Mouse (Mus musculus) embryonic facial prominence, embryonic 12.5 days (tissue): ENCODE data around the gene Fpr-rs7. TPM values are rescaled to one million over a fixed set of nuclear protein-coding genes. Genes with fewer than 3 reads are reported as not detected.

ENCODE experiments used
- ATAC-seq: fragments of 200-750 bp; cut with Nextera tagmentation; 2 replicates; pipeline ENCODE4 v1.8.0; 2017; ENCODE audit not compliant: insufficient number of reproducible peaks, insufficient read depth, low FRiP score, low TSS enrichment
- H3K27ac ChIP-seq: fragments of 300-500 bp; sonication (generic); 2 replicates; pipeline ENCODE4 v1.5.1; 2016; ENCODE audit warnings: mild to moderate bottlenecking
- H3K27me3 ChIP-seq: fragments of 300-500 bp; sonication (generic); 2 replicates; pipeline ENCODE4 v1.6.1; 2016; ENCODE audit warnings: mild to moderate bottlenecking, moderate library complexity
- H3K36me3 ChIP-seq: fragments of 300-500 bp; sonication (generic); 2 replicates; pipeline ENCODE4 v1.6.1; 2016; ENCODE audit warnings: mild to moderate bottlenecking
- H3K4me1 ChIP-seq: fragments of 300-500 bp; sonication (generic); 2 replicates; pipeline ENCODE4 v1.6.1; 2016
- H3K4me2 ChIP-seq: fragments of 300-500 bp; sonication (generic); replicated peaks from 2 replicates; pipeline ENCODE4 v1.6.1; 2016; ENCODE audit warnings: mild to moderate bottlenecking, moderate library complexity
- H3K4me3 ChIP-seq: fragments of 300-500 bp; sonication (generic); 2 replicates; pipeline ENCODE4 v1.5.1; 2016; ENCODE audit warnings: mild to moderate bottlenecking
- H3K9ac ChIP-seq: fragments of 300-500 bp; sonication (generic); 2 replicates; pipeline ENCODE4 v1.6.1; 2016; ENCODE audit warnings: mild to moderate bottlenecking, moderate library complexity
- H3K9me3 ChIP-seq: fragments of 300-500 bp; sonication (generic); 2 replicates; pipeline ENCODE4 v1.6.1; 2016; ENCODE audit warnings: mild to moderate bottlenecking, moderate library complexity
- WGBS: fragments of 180-500 bp; shearing (Covaris S2); methylation state at CpG from one replicate; pipeline ENCODE4 v1.1.7; 2016; 5-methylcytosine and 5-hydroxymethylcytosine counted together
- polyA plus RNA-seq: library from polyadenylated mRNA; unstranded; fragments of >200 nt; fragmentation: Nextera tagmentation; extraction: Ambion mirVana; gene quantifications from 2 replicates; pipeline ENCODE4 v1.2.1, GENCODE M21; 2016

Fpr-rs7 gene
- not detected in 2 replicates for polyA plus RNA-seq

DNA sequence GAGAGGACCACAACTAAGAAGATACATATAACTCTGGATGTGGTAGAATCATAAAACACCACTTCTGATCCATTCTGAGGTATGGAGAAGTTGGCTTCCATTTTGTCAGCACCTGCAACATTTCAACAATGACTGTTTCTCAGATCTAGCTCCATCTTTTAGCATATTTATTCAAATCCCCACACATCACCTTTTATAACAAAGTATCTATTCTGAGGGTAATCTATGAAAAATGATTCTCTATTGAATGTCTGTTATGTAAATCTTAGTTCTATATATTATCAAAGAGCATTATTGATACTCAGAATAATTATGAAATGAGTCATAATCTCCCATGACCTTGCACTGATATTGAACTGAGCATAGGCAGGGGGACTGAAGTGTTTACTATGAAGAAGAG, at the start of gene Fpr-rs7:
Fpr-rs7 (minus strand) TSS at position 101 of the 400 bp plus-strand sequence.
- Histone ChIP-seq H3K4me2 (no peak within 1 kb of the TSS), H3K27ac (no peak within 1 kb of the TSS), H3K9ac (no peak within 1 kb of the TSS), H3K4me3 (no peak within 1 kb of the TSS), H3K9me3 (peaks cover 18% of the 10 kb centered on the region; the same call in 1 of the 2 replicates), H3K4me1 (no peaks in the 10 kb centered on the region), H3K27me3 (no peaks in the 10 kb centered on the region), H3K36me3 (no peaks in the 10 kb centered on the region)
- ATAC-seq = no peak

DNA sequence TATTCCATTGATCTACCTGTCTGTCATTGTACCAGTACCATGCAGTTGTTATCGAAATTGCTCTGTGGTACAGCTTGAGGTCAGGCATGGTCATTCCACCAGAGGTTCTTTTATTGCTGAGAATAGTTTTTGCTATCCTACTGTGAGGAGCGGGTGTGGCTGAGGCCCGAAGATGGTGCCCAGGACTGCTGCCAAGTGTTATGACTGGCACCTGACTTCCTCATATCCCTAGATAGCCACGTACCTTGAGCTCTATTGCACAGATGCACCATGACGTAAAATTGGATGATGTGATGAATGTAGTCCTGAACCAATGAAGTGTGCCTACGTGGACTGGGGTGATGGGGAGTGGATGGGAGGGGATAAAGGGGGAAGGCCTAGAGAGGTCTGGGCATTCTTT, 39.9 kb downstream of the Fpr-rs7 start:
- no peak for ATAC-seq
- Histone ChIP-seq H3K36me3 (no peaks in the 10 kb centered on the region), H3K9ac (no peak overlapping the region), H3K9me3 (0 out of 2 replicates have a peak, but pooled peaks cover 4% of the 10 kb centered on the region), H3K4me2 (no peak overlapping the region), H3K4me1 (no peaks in the 10 kb centered on the region), H3K27me3 (no peaks in the 10 kb centered on the region), H3K4me3 (no peak overlapping the region), H3K27ac (no peak overlapping the region)
- 84% methylated on average over 6 of the region's 6 CpGs for WGBS

DNA sequence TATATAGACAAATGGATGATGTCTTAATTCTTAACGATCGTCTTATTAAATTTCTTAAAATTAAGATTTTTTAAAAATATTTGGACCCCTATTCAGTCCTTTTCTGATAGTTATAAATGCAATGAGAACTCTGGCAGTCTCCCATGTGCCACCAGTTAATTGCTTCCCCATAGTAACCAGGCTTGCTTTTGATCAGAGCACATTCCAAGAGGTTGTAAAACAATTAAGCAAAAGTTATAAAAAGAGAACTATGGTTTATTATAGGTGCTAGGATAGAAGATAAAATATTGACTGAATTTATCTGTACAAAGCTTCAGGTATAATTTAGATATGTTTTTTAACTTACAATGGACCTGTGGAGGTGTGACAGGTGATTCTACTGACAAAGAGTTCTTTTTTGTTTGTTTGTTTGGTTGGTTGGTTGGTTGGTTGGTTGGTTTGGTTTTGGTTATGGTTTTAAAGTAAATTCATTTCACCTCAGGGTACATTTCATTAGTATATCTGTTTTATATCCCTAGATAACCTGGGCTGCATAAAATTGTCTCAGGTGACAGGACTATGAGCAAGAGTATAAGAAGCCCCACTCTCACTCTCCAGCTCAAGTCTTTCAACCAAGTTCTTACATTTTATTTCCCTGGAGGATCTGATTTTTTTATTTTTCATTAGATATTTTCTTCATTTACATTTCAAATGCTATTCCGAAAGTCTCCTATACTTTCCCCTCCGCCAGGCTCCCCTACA, 42.2 kb downstream of the Fpr-rs7 start:
- Histone ChIP-seq H3K4me1 (no peaks in the 10 kb centered on the region), H3K9me3 (0 out of 2 replicates have a peak, but pooled peaks cover 4% of the 10 kb centered on the region), H3K4me3 (no peak overlapping the region), H3K9ac (no peak overlapping the region), H3K36me3 (no peaks in the 10 kb centered on the region), H3K27me3 (no peaks in the 10 kb centered on the region), H3K27ac (no peak overlapping the region), H3K4me2 (no peak overlapping the region)
- 94% methylated on average over 4 of the region's 4 CpGs for WGBS
- ATAC-seq = no peak

Other genes with a start within 250 kb of the Fpr-rs7 start
- not detected in 2 replicates for gene Vmn2r104, start 65.9 kb downstream of the Fpr-rs7 start, polyA plus RNA-seq
- not detected in 2 replicates for gene Fpr-rs6, start 68.9 kb upstream of the Fpr-rs7 start, polyA plus RNA-seq
- gene Vmn2r105, start 120.8 kb upstream of the Fpr-rs7 start, polyA plus RNA-seq = not detected in 2 replicates
- gene Vmn2r106, start 171.3 kb upstream of the Fpr-rs7 start, polyA plus RNA-seq = not detected in 2 replicates
- gene Vmn2r107, start 231.0 kb upstream of the Fpr-rs7 start, polyA plus RNA-seq = not detected in 2 replicates